Mouse (Mus musculus) heart, embryonic 14.5 days (tissue): Measurements from ENCODE around the gene Cd93. TPM values are rescaled to one million over a fixed set of nuclear protein-coding genes. Genes with fewer than 3 reads are reported as not detected.

Source experiments
- ATAC-seq: fragments of 200-750 bp; cut with Nextera tagmentation; 2 replicates; pipeline ENCODE4 v1.8.0; 2017; ENCODE audit warnings: low read depth, moderate TSS enrichment; ENCODE audit not compliant: insufficient number of reproducible peaks, insufficient read depth, low FRiP score
- H3K27ac ChIP-seq, 2 experiments: fragments of 200-500 bp in 1 of 2; fragments of 300-500 bp in 1 of 2; sonication (generic) in 1 of 2; replicated peaks in 1 of 2; 2 replicates each; pipeline ENCODE4 v1.5.1; 2012 to 2014; ENCODE audit warnings: low read depth in 2 of 2, low read length in 2 of 2, control low read depth in 1 of 2, mild to moderate bottlenecking in 1 of 2, mixed read lengths in 1 of 2; ENCODE audit not compliant: control insufficient read depth in 1 of 2, insufficient read depth in 1 of 2
- H3K27me3 ChIP-seq: fragments of 300-500 bp; sonication (generic); 2 replicates; pipeline ENCODE4 v1.6.1; 2014; ENCODE audit warnings: mild to moderate bottlenecking, low read length, control low read depth; ENCODE audit not compliant: control insufficient read depth, insufficient read depth
- H3K36me3 ChIP-seq: fragments of 300-500 bp; sonication (generic); 2 replicates; pipeline ENCODE4 v1.6.1; 2014; ENCODE audit warnings: mild to moderate bottlenecking, control low read depth, low read length, mixed read lengths; ENCODE audit not compliant: control insufficient read depth, insufficient read depth
- H3K4me1 ChIP-seq, 2 experiments: fragments of 200-500 bp in 1 of 2; fragments of 300-500 bp in 1 of 2; sonication (generic) in 1 of 2; 2 replicates each; pipeline ENCODE4 v1.6.1; 2012 to 2014; ENCODE audit warnings: low read length in 2 of 2, control low read depth in 1 of 2, mixed read lengths in 1 of 2; ENCODE audit not compliant: control insufficient read depth in 2 of 2, insufficient read depth in 2 of 2
- H3K4me2 ChIP-seq: fragments of 300-500 bp; sonication (generic); 2 replicates; pipeline ENCODE4 v1.6.1; 2014; ENCODE audit warnings: mild to moderate bottlenecking, low read length
- H3K4me3 ChIP-seq, 2 experiments: fragments of 200-500 bp in 1 of 2; fragments of 300-500 bp in 1 of 2; sonication (generic) in 1 of 2; 2 replicates each; pipeline ENCODE4 v1.5.1; 2012 to 2014; ENCODE audit warnings: low read length in 2 of 2, mild to moderate bottlenecking in 2 of 2, control low read depth in 1 of 2, low read depth in 1 of 2, moderate library complexity in 1 of 2; ENCODE audit not compliant: control insufficient read depth in 1 of 2, insufficient read depth in 1 of 2
- H3K9ac ChIP-seq: fragments of 300-500 bp; sonication (generic); 2 replicates; pipeline ENCODE4 v1.6.1; 2014; ENCODE audit warnings: mild to moderate bottlenecking, low read length
- H3K9me3 ChIP-seq: fragments of 300-500 bp; sonication (generic); 2 replicates; pipeline ENCODE4 v1.6.1; 2016; ENCODE audit warnings: low read length, control low read depth; ENCODE audit not compliant: control insufficient read depth
- WGBS: fragments of 180-500 bp; shearing (Covaris S2); extraction: QIAGEN DNeasy Blood & Tissue Kit; methylation state at CpG from one replicate; pipeline ENCODE4 v1.1.7; 2014; 5-methylcytosine and 5-hydroxymethylcytosine counted together
- polyA plus RNA-seq: library from polyadenylated mRNA; unstranded; fragments of >200 nt; fragmentation: Nextera tagmentation; extraction: Ambion mirVana; gene quantifications from 2 replicates; pipeline ENCODE4 v1.2.1, GENCODE M21; 2014

Cd93 gene
- polyA plus RNA-seq, 1 experiment from 2014 or later: 32.0 TPM

GRCm38 (mm10) chr2:148477346-148477745, 34.0 kb upstream of the Cd93 start:
- Histone ChIP-seq H3K4me2 (no peak overlapping the region), H3K9me3 (no peaks in the 10 kb centered on the region), H3K9ac (no peak overlapping the region), H3K27ac (peak overlapping the region in 1 of 2 experiments; percentile 20; a peak in 1 of 4 replicates), H3K4me3 (no peak overlapping the region), H3K4me1 (peaks cover 0 to 2% of the 10 kb centered on the region in 2 experiments; a peak in 2 of 4 replicates), H3K27me3 (no peaks in the 10 kb centered on the region), H3K36me3 (no peaks in the 10 kb centered on the region)
- no peak for ATAC-seq
- WGBS: 66% methylated on average over 2 of the region's 2 CpGs

GRCm38 (mm10) chr2:148476576-148476975, 33.2 kb upstream of the Cd93 start:
- H3K9ac ChIP-seq: no peak overlapping the region
- no peak overlapping the region for H3K27ac ChIP-seq
- H3K36me3 ChIP-seq: no peaks in the 10 kb centered on the region
- H3K4me2 ChIP-seq: no peak overlapping the region
- no peak overlapping the region for H3K4me3 ChIP-seq
- no peak for ATAC-seq
- H3K4me1 ChIP-seq: peaks cover 0 to 2% of the 10 kb centered on the region in 2 experiments; a peak in 2 of 4 replicates
- 47% methylated on average over 4 of the region's 4 CpGs for WGBS
- no peaks in the 10 kb centered on the region for H3K9me3 ChIP-seq
- H3K27me3 ChIP-seq: no peaks in the 10 kb centered on the region

- WGBS: 78% methylated on average over 5 of the region's 5 CpGs
- H3K27ac ChIP-seq: no peak overlapping the region
- no peak for ATAC-seq
- H3K27me3 ChIP-seq: no peaks in the 10 kb centered on the region
- no peak overlapping the region for H3K9ac ChIP-seq
- peaks cover 0 to 2% of the 10 kb centered on the region in 2 experiments; a peak in 2 of 4 replicates for H3K4me1 ChIP-seq
- H3K4me2 ChIP-seq: no peak overlapping the region
- H3K36me3 ChIP-seq: no peaks in the 10 kb centered on the region
- no peak overlapping the region for H3K4me3 ChIP-seq
- H3K9me3 ChIP-seq: no peaks in the 10 kb centered on the region
These were observed 32.6 kb upstream of the Cd93 start for GRCm38 (mm10) chr2:148475879-148476495.

GRCm38 (mm10) chr2:148469341-148470238, 26.2 kb upstream of the Cd93 start:
- no peak overlapping the region for H3K9ac ChIP-seq
- no peak overlapping the region for H3K4me3 ChIP-seq
- peak; percentile 85 for ATAC-seq
- H3K9me3 ChIP-seq: no peaks in the 10 kb centered on the region
- H3K27ac ChIP-seq: peak overlapping the region; percentile 33 to 47; a peak in 3 of 4 replicates
- H3K36me3 ChIP-seq: no peaks in the 10 kb centered on the region
- 12% methylated on average over 7 of the region's 7 CpGs for WGBS
- H3K4me2 ChIP-seq: peak overlapping the region; percentile 37
- no peaks in the 10 kb centered on the region for H3K27me3 ChIP-seq
- H3K4me1 ChIP-seq: peaks cover 2 to 11% of the 10 kb centered on the region in 2 experiments; a peak in 3 of 4 replicates

GRCm38 (mm10) chr2:148467921-148468440, 24.6 kb upstream of the Cd93 start:
- Histone ChIP-seq H3K4me2 (no peak overlapping the region), H3K27ac (peak overlapping the region in 1 of 2 experiments; percentile 47; a peak in 3 of 4 replicates), H3K27me3 (no peaks in the 10 kb centered on the region), H3K9ac (no peak overlapping the region), H3K4me3 (no peak overlapping the region), H3K4me1 (peaks cover 2 to 11% of the 10 kb centered on the region in 2 experiments; a peak in 3 of 4 replicates), H3K36me3 (no peaks in the 10 kb centered on the region), H3K9me3 (no peaks in the 10 kb centered on the region)
- 62% methylated on average over 3 of the region's 3 CpGs for WGBS
- ATAC-seq: no peak

GRCm38 (mm10) chr2:148455341-148455740, 12.0 kb upstream of the Cd93 start:
- H3K27ac ChIP-seq: no peak overlapping the region
- H3K36me3 ChIP-seq: no peaks in the 10 kb centered on the region
- no peak overlapping the region for H3K4me2 ChIP-seq
- ATAC-seq: no peak
- no peak overlapping the region for H3K9ac ChIP-seq
- no peaks in the 10 kb centered on the region for H3K9me3 ChIP-seq
- H3K27me3 ChIP-seq: no peaks in the 10 kb centered on the region
- H3K4me1 ChIP-seq: no peaks in the 10 kb centered on the region
- no peak overlapping the region for H3K4me3 ChIP-seq

- no peak overlapping the region for H3K27ac ChIP-seq
- 73% methylated on average over 4 of the region's 4 CpGs for WGBS
These were observed 10.7 kb upstream of the Cd93 start for GRCm38 (mm10) chr2:148454014-148454542.

More at GRCm38 (mm10) chr2:148454014-148454542, 10.7 kb upstream of the Cd93 start:
- Histone ChIP-seq H3K9ac (no peak overlapping the region), H3K9me3 (no peaks in the 10 kb centered on the region), H3K4me2 (no peak overlapping the region), H3K27me3 (no peaks in the 10 kb centered on the region), H3K4me3 (no peak overlapping the region), H3K4me1 (no peaks in the 10 kb centered on the region), H3K36me3 (no peaks in the 10 kb centered on the region)
- no peak for ATAC-seq
